Comparison of ENCODE assay signal across 8 mouse cellular contexts in genomic region chr12:73584610-73585240, GRCm38 (mm10). TPM values are rescaled to one million over a fixed set of nuclear protein-coding genes. Genes with fewer than 3 reads are reported as not detected.
DNase-seq lines count a peak whose midpoint lies in the region; ATAC-seq and TF ChIP-seq lines count a peak whose summit lies in the region.

Gene Prkch (plus strand): TSS chr12:73584796.

- no peak for TF ChIP-seq EP300 in liver, embryonic 14.5 days (IDR thresholded peaks at IDR 0.05; ENCODE audit: low read depth)

- WGBS in cerebellum, adult 2 months: under 1% methylated on average over 59 of the region's 61 CpGs
- WGBS in forebrain, embryonic 12.5 days: under 1% methylated on average over 60 of the region's 61 CpGs
- WGBS in heart, embryonic 16.5 days: 0% methylated on average over 51 of the region's 61 CpGs
- WGBS in liver, embryonic 14.5 days (ENCODE audit: insufficient replicate concordance): under 1% methylated on average over 58 of the region's 61 CpGs

- H3K4me1 ChIP-seq in cerebellum, adult 2 months (ENCODE audit: control insufficient read depth, insufficient read depth, low read length): no peaks in the 10 kb centered on the region
- peaks cover 20% of the 10 kb centered on the region for H3K4me1 ChIP-seq in forebrain, embryonic 12.5 days
- 0 out of 2 replicates have a peak, but pooled peaks cover 4% of the 10 kb centered on the region for H3K4me1 ChIP-seq in heart, embryonic 16.5 days (ENCODE audit: control insufficient read depth, insufficient read depth, low read length)
- H3K4me1 ChIP-seq in liver, embryonic 14.5 days (replicated peaks; ENCODE audit: control insufficient read depth in 2 of 2, insufficient read depth in 2 of 2, low read length in 1 of 2): peaks cover 0 to 2% of the 10 kb centered on the region in 2 experiments; a peak in 1 of 4 replicates

- no peak within 1 kb of the TSS for H3K27ac ChIP-seq in cerebellum, adult 2 months (ENCODE audit: insufficient read depth, low read length)
- H3K27ac ChIP-seq in forebrain, embryonic 12.5 days: 0 out of 2 replicates have a peak within 1 kb of the TSS, but pooled peaks have one; percentile 14
- peak within 1 kb of the TSS; percentile 90 for H3K27ac ChIP-seq in heart, embryonic 16.5 days (ENCODE audit: low read length)
- no peak within 1 kb of the TSS for H3K27ac ChIP-seq in liver, embryonic 14.5 days

- H3K4me3 ChIP-seq in cerebellum, adult 2 months (replicated peaks; ENCODE audit: insufficient read depth, low read depth, low read length): peak within 1 kb of the TSS; percentile 15
- peak within 1 kb of the TSS; percentile 62 for H3K4me3 ChIP-seq in forebrain, embryonic 12.5 days (replicated peaks)
- H3K4me3 ChIP-seq in heart, embryonic 16.5 days (ENCODE audit: low read length): peak within 1 kb of the TSS; percentile 87
- H3K4me3 ChIP-seq in liver, embryonic 14.5 days (ENCODE audit: insufficient read depth in 1 of 2, low read depth in 2 of 2, low read length in 2 of 2): peak within 1 kb of the TSS; percentile 29 to 56

- TF ChIP-seq POLR2A in cerebellum, adult 2 months (IDR thresholded peaks at IDR 0.05; ENCODE audit: borderline replicate concordance, insufficient read depth, low read length): no peak

- peak; percentile 20 to 22 for DNase-seq in cerebellum, adult 2 months
- no peak for DNase-seq in cerebellum, adult 11 months
- DNase-seq in kidney, postnatal 14 days: peak; percentile 92
- DNase-seq in liver, embryonic 14.5 days (ENCODE audit: low read depth in 3 of 3, low spot score in 3 of 3): peak in 1 of 3 experiments; percentile 20
- peak; percentile 89 for DNase-seq in naive thymus-derived CD4-positive, alpha-beta T cell, adult 2 months (ENCODE audit: low read depth)
- DNase-seq in spleen, postnatal 4 days (ENCODE audit: low spot score in 2 of 2): peak; percentile 72 to 82

- H3K9ac ChIP-seq in forebrain, embryonic 12.5 days: peak within 1 kb of the TSS; percentile 67
- H3K9ac ChIP-seq in heart, embryonic 16.5 days (ENCODE audit: low read length): peak within 1 kb of the TSS; percentile 93
- H3K9ac ChIP-seq in liver, embryonic 14.5 days (replicated peaks): peak within 1 kb of the TSS; percentile 31; the same call in 1 of the 2 replicates

- no peak for TF ChIP-seq CTCF in cerebellum, adult 2 months (IDR thresholded peaks at IDR 0.05; ENCODE audit: borderline replicate concordance, insufficient read depth, low read depth, low read length)
- peak; percentile 38 for TF ChIP-seq CTCF in liver, embryonic 14.5 days (IDR thresholded peaks at IDR 0.05; ENCODE audit: low read depth)

- peak; percentile 92 for ATAC-seq in forebrain, embryonic 12.5 days (ENCODE audit: low FRiP score)
- peak; percentile 86 for ATAC-seq in heart, embryonic 16.5 days (replicated peaks; ENCODE audit: extremely low read depth, insufficient read depth, low FRiP score)
- peak; percentile 58; the same call in 1 of the 2 replicates for ATAC-seq in liver, embryonic 14.5 days (ENCODE audit: insufficient read depth)

- H3K36me3 ChIP-seq in forebrain, embryonic 12.5 days (replicated peaks): no peaks in the 10 kb centered on the region
- H3K36me3 ChIP-seq in heart, embryonic 16.5 days (ENCODE audit: control insufficient read depth, insufficient read depth): no peaks in the 10 kb centered on the region
- no peaks in the 10 kb centered on the region for H3K36me3 ChIP-seq in liver, embryonic 14.5 days (replicated peaks; ENCODE audit: control insufficient read depth, insufficient read depth, low read depth)

- no peaks in the 10 kb centered on the region; the same call in 1 of the 2 replicates for H3K27me3 ChIP-seq in cerebellum, adult 2 months (ENCODE audit: control insufficient read depth, insufficient read depth, low read length)
- H3K27me3 ChIP-seq in forebrain, embryonic 12.5 days: peaks cover 43% of the 10 kb centered on the region
- H3K27me3 ChIP-seq in heart, embryonic 16.5 days (ENCODE audit: control insufficient read depth, insufficient read depth, low read length): peaks cover 8% of the 10 kb centered on the region
- H3K27me3 ChIP-seq in liver, embryonic 14.5 days (ENCODE audit: control insufficient read depth, insufficient read depth, low read length): peaks cover 29% of the 10 kb centered on the region

- H3K4me2 ChIP-seq in forebrain, embryonic 12.5 days: peak within 1 kb of the TSS; percentile 87
- peak within 1 kb of the TSS; percentile 88 for H3K4me2 ChIP-seq in heart, embryonic 16.5 days (ENCODE audit: low read depth, low read length)
- peak within 1 kb of the TSS; percentile 67 for H3K4me2 ChIP-seq in liver, embryonic 14.5 days (ENCODE audit: low read depth)

- no peaks in the 10 kb centered on the region for H3K9me3 ChIP-seq in forebrain, embryonic 12.5 days
- no peaks in the 10 kb centered on the region for H3K9me3 ChIP-seq in heart, embryonic 16.5 days (replicated peaks; ENCODE audit: control insufficient read depth, low read length)
- H3K9me3 ChIP-seq in liver, embryonic 14.5 days (ENCODE audit: control insufficient read depth, low read length): no peaks in the 10 kb centered on the region

RNA-seq across cellular contexts. Expression of gene Prkch, which starts in this region (rescaled TPM):
- 3.2 and 3.4 TPM in 2 replicates for polyA plus RNA-seq in cerebellum, adult 2 months (2012; rRNA removed)
- 4.6 and 6.0 TPM in 2 replicates for polyA plus RNA-seq in forebrain, embryonic 12.5 days (2016; fragmentation: Nextera tagmentation; extraction: Ambion mirVana)
- 12.4 and 15.2 TPM in 2 replicates for polyA plus RNA-seq in heart, embryonic 16.5 days (2015; fragmentation: Nextera tagmentation; extraction: Ambion mirVana)
- 0.78 and 1.1 TPM in 2 replicates for polyA plus RNA-seq in liver, embryonic 14.5 days (2012; rRNA removed)
- polyA plus RNA-seq in liver, embryonic 14.5 days (2014; fragmentation: Nextera tagmentation; extraction: Ambion mirVana): 1.5 and 1.6 TPM in 2 replicates

Comparison
In these comparisons a context has a peak if more than half of its experiments do, and no peak if none do; other contexts are left out.
1. H3K27ac ChIP-seq: peak in forebrain, embryonic 12.5 days (single experiment) and heart, embryonic 16.5 days (single experiment); none in cerebellum, adult 2 months (single experiment) and liver, embryonic 14.5 days (single experiment).
2. H3K4me3 ChIP-seq: peak in every context shown above with its lines; median percentile 87 in heart, embryonic 16.5 days; 62 in forebrain, embryonic 12.5 days; 42 in liver, embryonic 14.5 days; 15 in cerebellum, adult 2 months.
3. H3K9ac ChIP-seq: peak in every context shown above with its lines; median percentile 93 in heart, embryonic 16.5 days; 67 in forebrain, embryonic 12.5 days; 31 in liver, embryonic 14.5 days.
4. Peak in every context shown above with its lines, with median percentiles within 50 percentile points of each other: ATAC-seq and H3K4me2 ChIP-seq.